Mouse (Mus musculus) erythroblast, embryonic 14.5 days (primary cell): ENCODE measurements around the gene Il17rd.

ENCODE experiments used
- GATA1 ChIP-seq: IDR thresholded peaks from 2 replicates; pipeline ENCODE4 v1.6.1; 2012; ENCODE audit warnings: low read length, inconsistent platforms, mixed read lengths
- TAL1 ChIP-seq: IDR thresholded peaks from 3 replicates; pipeline ENCODE4 v1.6.1; 2012; ENCODE audit warnings: low read length, inconsistent platforms, mixed read lengths

DNA sequence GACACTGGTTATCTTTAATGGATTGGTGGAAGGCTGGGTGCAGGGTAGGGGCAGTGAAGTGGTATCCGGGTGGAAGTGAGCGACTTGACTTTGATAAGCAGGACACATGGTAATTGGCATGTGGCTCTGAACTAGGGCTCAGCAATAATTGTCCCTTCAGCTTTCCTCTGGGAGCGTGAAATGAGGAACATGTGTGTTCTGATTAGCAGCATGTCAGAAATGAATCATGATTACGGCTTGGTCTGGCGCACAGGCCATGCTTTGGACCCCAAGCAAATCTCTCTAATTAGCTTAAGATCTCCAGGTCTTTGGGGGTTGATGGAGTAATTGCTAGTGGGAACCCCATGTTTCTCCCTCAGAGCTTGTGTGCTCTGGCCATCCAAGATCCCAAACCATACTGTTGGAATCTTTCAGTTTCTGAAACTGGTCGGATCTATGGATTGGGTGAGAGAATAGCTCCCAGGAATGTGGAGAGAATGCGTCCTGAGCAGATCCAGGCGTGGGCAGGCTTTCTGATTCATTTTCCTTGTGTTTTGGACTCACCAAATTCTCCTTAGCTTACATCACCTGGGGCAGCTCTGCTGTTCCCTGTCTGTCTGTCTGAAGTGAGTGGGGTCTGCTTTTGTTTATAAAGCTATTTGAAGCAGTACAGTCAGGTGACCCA lies 30.8 kb downstream of the Il17rd start:
- TF ChIP-seq GATA1 (no peak), TAL1 (no peak)
